Mouse (Mus musculus): ENCODE data around the gene Gm3512.
"Not testable (repeated sequence)": the region's sequence is repeated elsewhere in the genome, so short reads cannot be mapped to it uniquely, and the experiment has no call there.

Gm3512 gene

DNA sequence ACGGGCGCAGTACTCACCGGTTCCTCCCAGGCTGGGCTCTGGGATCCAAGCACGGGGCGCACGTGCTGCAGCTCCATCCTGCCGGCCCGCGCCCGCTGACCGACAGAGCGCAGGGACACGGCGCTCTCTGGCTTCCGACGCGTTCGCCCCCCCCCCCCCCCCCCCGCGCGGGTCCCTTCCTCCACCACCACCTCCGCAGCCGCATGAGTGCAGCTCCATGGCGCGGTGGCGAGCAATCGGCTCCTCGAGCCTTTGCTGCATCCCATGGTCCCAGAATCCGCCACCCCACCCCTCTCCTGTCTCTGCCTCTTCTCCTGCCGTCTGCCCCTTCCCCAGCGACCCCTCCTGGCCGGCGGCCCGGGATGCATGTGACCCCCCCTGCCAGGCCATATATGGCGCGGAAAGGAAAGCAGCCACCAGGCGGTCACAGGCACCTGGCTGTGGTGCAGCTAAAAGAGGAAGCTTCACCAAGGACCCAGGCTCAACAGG is at the start of gene Gm3512:
TSS of gene Gm3512 (minus strand) at position 51 of the 489 bp plus-strand sequence.
- DNase-seq = peak; percentile 4

DNA sequence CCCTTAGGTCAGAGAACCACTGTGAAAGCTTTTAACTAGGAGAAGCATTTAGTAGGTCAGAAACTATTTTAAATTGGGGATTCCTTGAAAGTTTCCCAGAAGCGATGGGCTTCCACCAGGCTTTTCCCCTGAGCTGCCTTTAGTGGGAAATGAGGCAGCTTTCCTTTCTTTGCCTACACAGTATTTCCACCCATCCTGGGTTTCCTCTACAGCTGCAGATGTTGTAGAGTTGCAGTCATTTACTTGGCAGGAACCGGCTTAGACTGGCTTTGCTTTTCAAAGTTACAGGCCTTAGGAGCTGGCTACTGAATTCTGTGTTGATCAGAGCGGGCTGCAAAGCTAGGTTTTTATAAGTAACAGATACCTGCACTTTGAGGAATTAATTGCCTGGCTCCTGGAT is 25.7 kb upstream of the Gm3512 start:
- peak; percentile 6 for DNase-seq

DNA sequence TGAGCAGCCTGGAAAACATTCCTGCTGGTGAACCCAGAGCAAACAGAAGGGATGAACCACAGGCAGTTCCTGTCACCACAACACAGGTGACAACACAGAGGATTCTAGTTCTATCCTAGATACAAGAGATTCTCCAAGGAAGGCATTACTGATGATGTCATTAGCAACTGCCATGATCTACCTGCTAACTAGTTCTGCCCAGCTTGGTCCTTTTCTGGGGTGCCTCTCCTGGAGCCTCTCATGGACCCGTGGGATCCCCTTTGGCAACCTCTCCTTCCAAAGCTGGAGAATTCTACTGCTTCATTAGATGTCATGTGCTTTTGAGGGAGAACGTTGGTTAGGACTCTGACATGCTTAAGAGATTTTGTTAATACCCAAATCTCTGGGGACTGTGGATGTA is 20.1 kb upstream of the Gm3512 start, which contains the start of gene Gm16434:
TSS of gene Gm16434 (minus strand) at position 101 of the 400 bp plus-strand sequence.
- not testable (repeated sequence) for DNase-seq

DNA sequence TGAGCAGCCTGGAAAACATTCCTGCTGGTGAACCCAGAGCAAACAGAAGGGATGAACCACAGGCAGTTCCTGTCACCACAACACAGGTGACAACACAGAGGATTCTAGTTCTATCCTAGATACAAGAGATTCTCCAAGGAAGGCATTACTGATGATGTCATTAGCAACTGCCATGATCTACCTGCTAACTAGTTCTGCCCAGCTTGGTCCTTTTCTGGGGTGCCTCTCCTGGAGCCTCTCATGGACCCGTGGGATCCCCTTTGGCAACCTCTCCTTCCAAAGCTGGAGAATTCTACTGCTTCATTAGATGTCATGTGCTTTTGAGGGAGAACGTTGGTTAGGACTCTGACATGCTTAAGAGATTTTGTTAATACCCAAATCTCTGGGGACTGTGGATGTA is 49.0 kb downstream of the Gm3512 start, which contains the start of gene Gm6676:
TSS of gene Gm6676 (minus strand) at position 101 of the 400 bp plus-strand sequence.
- DNase-seq = not testable (repeated sequence)

DNA sequence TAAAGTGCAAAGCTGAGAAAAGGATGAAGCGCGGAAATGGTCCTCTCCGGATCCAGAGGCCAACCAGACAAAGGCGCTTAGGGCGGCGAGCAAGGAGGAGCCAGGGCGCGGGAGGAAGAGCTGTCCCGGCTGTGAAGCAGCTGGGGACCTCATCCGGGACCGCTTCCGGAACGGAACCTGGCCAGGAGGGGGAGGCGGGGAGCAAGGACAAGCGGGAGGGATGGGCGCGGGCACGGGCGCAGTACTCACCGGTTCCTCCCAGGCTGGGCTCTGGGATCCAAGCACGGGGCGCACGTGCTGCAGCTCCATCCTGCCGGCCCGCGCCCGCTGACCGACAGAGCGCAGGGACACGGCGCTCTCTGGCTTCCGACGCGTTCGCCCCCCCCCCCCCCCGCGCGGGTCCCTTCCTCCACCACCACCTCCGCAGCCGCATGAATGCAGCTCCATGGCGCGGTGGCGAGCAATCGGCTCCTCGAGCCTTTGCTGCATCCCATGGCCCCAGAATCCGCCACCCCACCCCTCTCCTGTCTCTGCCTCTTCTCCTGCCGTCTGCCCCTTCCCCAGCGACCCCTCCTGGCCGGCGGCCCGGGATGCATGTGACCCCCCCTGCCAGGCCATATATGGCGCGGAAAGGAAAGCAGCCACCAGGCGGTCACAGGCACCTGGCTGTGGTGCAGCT is 69.1 kb downstream of the Gm3512 start:
- peak; percentile 3 for DNase-seq
